Mouse (Mus musculus): ENCODE measurements at regions not wholly inside any gene's neighbourhood (a gene's known extent, or its start where the extent isn't known, plus 50 kb on each side); places are given as distances from the start of the nearest gene placed in this dataset.

DNA sequence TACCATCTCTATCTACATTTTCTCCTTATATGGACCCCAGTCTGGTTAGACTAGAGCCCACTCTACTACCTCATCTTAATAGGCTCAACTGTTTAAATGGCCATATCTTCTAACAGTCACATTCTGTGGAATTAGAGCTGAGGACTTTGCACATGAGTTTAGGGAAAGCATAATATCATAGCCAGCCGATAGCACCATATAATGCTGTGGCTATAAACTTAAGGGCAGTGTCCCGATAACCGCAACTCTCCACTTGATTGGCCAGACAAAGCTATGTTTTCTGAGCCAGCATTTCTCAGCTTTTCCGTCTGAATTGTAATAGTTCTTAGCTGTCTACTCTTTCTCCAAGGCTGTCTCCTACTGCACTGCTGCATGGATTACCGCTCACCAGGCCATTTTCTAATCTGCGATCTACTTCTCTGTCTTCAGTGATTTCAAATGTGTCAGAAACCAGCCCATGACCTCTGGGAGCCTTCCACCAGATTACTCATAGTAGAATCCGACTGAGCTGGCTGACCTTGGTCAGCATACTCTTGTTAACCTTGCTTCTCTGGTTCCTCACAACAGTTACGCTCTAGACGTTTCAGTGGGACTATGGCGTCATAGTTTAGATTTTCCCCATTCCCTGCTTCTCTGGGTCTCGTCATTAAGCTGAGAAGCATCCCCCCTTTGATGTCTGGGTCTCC, 152.8 kb downstream of the Klf5 start:
- no peak for DNase-seq (ENCODE audit: low spot score, missing footprints)
- no peak for ATAC-seq (ENCODE audit: low FRiP score)
- Histone ChIP-seq H3K4me1 (ENCODE audit: control insufficient read depth, insufficient read depth, low read length) (no peaks in the 10 kb centered on the region), H3K27me3 (ENCODE audit: control insufficient read depth, insufficient read depth, low read length) (no peaks in the 10 kb centered on the region), H3K36me3 (ENCODE audit: control insufficient read depth, insufficient read depth, low read length) (no peaks in the 10 kb centered on the region), H3K4me3 (ENCODE audit: low read depth, low read length) (no peak overlapping the region), H3K9ac (ENCODE audit: low read length) (no peak overlapping the region), H3K9me3 (ENCODE audit: control insufficient read depth, low read length) (no peaks in the 10 kb centered on the region), H3K4me2 (no peak overlapping the region), H3K27ac (ENCODE audit: low read depth, low read length) (no peak overlapping the region)
- WGBS = 90% methylated on average over 11 of the region's 11 CpGs

DNA sequence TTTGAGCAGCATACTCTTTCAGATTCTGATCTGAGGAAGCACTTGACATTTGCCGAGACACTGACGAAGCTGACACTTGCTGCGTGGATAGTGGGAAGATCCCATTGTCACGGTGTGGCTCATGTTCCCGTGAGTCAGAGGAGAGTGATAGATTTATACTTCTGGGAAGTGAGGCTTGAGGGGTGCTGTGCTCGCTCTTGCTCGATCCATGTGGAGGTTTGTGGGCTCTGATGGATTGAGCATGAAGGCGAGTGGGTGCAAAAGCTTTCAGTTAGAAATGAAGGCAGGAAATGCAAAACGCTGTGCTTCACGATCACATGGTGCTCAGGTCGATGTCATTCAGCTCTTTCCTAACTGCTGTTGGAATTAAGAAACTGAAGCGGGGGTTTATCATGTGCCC, 155.4 kb downstream of the Klf5 start:
- Histone ChIP-seq H3K4me1 (ENCODE audit: control insufficient read depth, insufficient read depth, low read length) (no peaks in the 10 kb centered on the region), H3K9me3 (ENCODE audit: control insufficient read depth, low read length) (no peaks in the 10 kb centered on the region), H3K9ac (ENCODE audit: low read length) (no peak overlapping the region), H3K36me3 (ENCODE audit: control insufficient read depth, insufficient read depth, low read length) (no peaks in the 10 kb centered on the region), H3K27me3 (ENCODE audit: control insufficient read depth, insufficient read depth, low read length) (no peaks in the 10 kb centered on the region), H3K27ac (ENCODE audit: low read depth, low read length) (no peak overlapping the region), H3K4me2 (no peak overlapping the region), H3K4me3 (ENCODE audit: low read depth, low read length) (no peak overlapping the region)
- ATAC-seq (ENCODE audit: low FRiP score) (no peak), DNase-seq (ENCODE audit: low spot score, missing footprints) (no peak)
- WGBS = 87% methylated on average over 12 of the region's 12 CpGs

DNA sequence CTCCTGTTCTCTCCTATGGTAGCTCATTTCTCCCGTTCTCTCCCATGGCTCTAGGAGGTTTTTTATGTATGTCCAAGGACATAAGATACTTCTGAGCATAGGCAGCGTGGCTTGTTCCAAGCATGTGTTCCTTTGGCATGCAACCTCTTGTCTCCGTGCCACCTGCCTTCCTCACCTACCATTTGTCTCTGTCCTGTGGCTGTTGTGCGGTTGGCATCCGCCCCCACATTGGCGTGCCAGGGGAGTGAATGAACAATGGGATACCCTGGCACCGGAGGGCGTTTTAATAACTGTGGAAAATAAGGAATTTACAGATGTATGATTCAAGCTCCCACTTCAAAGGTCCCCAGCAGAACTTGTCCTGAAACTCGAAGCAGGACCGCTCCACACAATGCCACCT, 158.1 kb downstream of the Klf5 start:
- DNase-seq (ENCODE audit: low spot score, missing footprints) (no peak), ATAC-seq (ENCODE audit: low FRiP score) (no peak)
- WGBS = 95% methylated on average over 10 of the region's 10 CpGs
- Histone ChIP-seq H3K9ac (ENCODE audit: low read length) (no peak overlapping the region), H3K4me3 (ENCODE audit: low read depth, low read length) (no peak overlapping the region), H3K27ac (ENCODE audit: low read depth, low read length) (no peak overlapping the region), H3K4me1 (ENCODE audit: control insufficient read depth, insufficient read depth, low read length) (no peaks in the 10 kb centered on the region), H3K9me3 (ENCODE audit: control insufficient read depth, low read length) (no peaks in the 10 kb centered on the region), H3K36me3 (ENCODE audit: control insufficient read depth, insufficient read depth, low read length) (no peaks in the 10 kb centered on the region), H3K27me3 (ENCODE audit: control insufficient read depth, insufficient read depth, low read length) (no peaks in the 10 kb centered on the region), H3K4me2 (no peak overlapping the region)

DNA sequence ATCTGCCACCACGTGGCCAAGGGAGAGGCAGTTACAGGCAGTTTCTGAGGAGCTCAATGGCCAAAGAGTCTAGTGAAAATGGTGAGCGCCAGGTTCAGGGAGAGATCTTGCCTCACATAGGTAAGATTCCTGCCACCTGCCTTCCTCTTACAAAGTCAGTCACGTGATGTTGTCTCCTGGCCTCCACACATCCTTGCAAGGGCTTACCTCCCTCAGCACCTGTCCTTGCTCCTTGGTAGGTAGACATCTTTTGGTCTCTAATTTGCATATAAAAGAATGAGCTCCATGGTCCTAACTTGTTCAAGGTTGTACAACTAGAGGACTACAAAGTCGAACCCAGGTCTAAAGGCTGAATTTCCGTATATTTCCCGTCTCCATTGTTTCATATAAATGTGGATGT, 159.1 kb downstream of the Klf5 start:
- no peak for DNase-seq (ENCODE audit: low spot score, missing footprints)
- WGBS = 85% methylated on average over 6 of the region's 6 CpGs
- no peak for ATAC-seq (ENCODE audit: low FRiP score)
- H3K9me3 ChIP-seq (ENCODE audit: control insufficient read depth, low read length) = no peaks in the 10 kb centered on the region
- H3K4me3 ChIP-seq (ENCODE audit: low read depth, low read length) = no peak overlapping the region
- H3K4me1 ChIP-seq (ENCODE audit: control insufficient read depth, insufficient read depth, low read length) = no peaks in the 10 kb centered on the region
- no peak overlapping the region for H3K27ac ChIP-seq (ENCODE audit: low read depth, low read length)
- H3K9ac ChIP-seq (ENCODE audit: low read length) = no peak overlapping the region
- H3K27me3 ChIP-seq (ENCODE audit: control insufficient read depth, insufficient read depth, low read length) = no peaks in the 10 kb centered on the region
- H3K4me2 ChIP-seq = no peak overlapping the region
- no peaks in the 10 kb centered on the region for H3K36me3 ChIP-seq (ENCODE audit: control insufficient read depth, insufficient read depth, low read length)

DNA sequence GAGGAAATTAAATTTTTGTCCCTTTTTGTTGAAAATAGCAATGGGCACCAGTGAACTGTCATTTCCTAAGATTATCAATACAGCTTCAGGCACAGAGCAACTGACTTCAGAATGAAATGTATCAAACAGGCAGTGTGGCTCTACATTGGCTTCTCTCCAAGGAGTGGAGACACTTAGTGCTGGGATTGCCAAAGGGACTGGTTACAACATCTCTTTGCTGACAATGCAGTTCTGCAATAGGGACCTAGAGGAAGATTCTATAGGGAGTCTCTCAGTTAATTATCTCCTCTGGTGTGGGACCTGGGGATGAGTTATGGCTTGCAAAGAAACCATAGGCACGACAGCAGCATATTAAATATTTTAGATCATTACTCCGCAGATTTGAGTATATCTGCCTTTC, 173.6 kb downstream of the Klf5 start:
- no peak for ATAC-seq (ENCODE audit: low FRiP score)
- Histone ChIP-seq H3K36me3 (ENCODE audit: control insufficient read depth, insufficient read depth, low read length) (no peaks in the 10 kb centered on the region), H3K9ac (ENCODE audit: low read length) (no peak overlapping the region), H3K9me3 (ENCODE audit: control insufficient read depth, low read length) (no peaks in the 10 kb centered on the region), H3K27me3 (ENCODE audit: control insufficient read depth, insufficient read depth, low read length) (no peaks in the 10 kb centered on the region), H3K4me1 (ENCODE audit: control insufficient read depth, insufficient read depth, low read length) (no peaks in the 10 kb centered on the region), H3K4me3 (ENCODE audit: low read depth, low read length) (no peak overlapping the region), H3K27ac (ENCODE audit: low read depth, low read length) (no peak overlapping the region), H3K4me2 (no peak overlapping the region)
- 92% methylated on average over 2 of the region's 2 CpGs for WGBS
- DNase-seq (ENCODE audit: low spot score, missing footprints) = no peak

DNA sequence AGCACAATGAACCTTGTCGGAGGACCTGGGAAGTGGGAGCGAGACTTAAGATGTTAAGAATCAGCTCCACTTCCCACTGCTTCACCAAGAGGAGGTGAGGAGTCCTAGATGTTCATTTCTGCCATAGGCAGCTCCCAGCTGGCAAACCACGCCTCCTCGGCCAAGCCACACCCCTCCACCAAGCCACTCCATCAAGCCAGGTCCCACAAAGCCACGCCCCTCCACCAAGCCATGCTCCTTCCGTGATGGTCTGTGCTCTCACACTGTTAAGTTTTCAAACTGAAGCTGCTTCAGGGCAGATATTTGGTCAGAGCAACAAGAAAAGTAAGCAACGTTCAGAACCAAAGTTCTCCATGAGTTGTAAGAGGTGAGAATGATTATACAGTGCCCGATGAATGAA, 176.8 kb downstream of the Klf5 start:
- Histone ChIP-seq H3K27me3 (ENCODE audit: control insufficient read depth, insufficient read depth, low read length) (no peaks in the 10 kb centered on the region), H3K4me1 (ENCODE audit: control insufficient read depth, insufficient read depth, low read length) (no peaks in the 10 kb centered on the region), H3K4me2 (no peak overlapping the region), H3K9me3 (ENCODE audit: control insufficient read depth, low read length) (no peaks in the 10 kb centered on the region), H3K27ac (ENCODE audit: low read depth, low read length) (no peak overlapping the region), H3K36me3 (ENCODE audit: control insufficient read depth, insufficient read depth, low read length) (no peaks in the 10 kb centered on the region), H3K9ac (ENCODE audit: low read length) (no peak overlapping the region), H3K4me3 (ENCODE audit: low read depth, low read length) (no peak overlapping the region)
- DNase-seq (ENCODE audit: low spot score, missing footprints) = no peak
- ATAC-seq (ENCODE audit: low FRiP score) = no peak
- WGBS = 62% methylated on average over 8 of the region's 8 CpGs

DNA sequence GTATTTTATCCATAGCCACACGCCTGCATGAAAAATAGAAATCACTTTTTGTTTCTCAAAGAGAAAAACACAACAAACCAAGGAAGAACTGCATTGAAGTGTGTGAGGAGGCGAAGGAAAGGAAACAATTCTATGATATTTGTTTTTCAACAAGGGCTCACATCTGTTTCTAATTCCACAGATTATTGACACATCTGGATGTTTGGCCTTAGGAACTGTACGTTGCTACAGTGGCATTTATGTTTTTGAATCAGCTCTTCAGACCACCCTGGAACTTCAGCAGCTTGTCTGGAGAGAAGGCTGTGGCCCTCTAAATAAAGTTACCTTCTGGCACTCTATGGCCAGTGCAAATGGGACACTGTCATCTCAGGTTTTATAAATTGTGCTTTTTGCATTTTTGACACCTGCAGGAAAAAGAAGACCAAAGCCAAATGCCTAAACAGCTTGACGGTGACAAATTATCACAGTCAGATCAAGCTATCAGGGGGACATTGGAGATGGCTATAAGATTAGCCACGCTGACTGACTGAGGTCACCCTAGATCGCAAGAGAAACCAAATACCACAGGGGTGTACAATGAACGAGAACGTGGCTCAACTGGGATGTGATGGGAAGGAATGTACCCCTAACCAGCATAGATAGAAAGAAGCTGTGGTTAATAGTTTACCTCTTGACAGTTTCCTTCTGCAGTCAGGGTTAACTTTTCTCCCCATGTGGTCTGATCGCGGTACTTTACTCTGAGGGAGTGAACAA, 182.0 kb downstream of the Klf5 start:
- Histone ChIP-seq H3K27ac (ENCODE audit: low read depth, low read length) (no peak overlapping the region), H3K4me2 (no peak overlapping the region), H3K4me1 (ENCODE audit: control insufficient read depth, insufficient read depth, low read length) (no peaks in the 10 kb centered on the region), H3K36me3 (ENCODE audit: control insufficient read depth, insufficient read depth, low read length) (no peaks in the 10 kb centered on the region), H3K4me3 (ENCODE audit: low read depth, low read length) (no peak overlapping the region), H3K9ac (ENCODE audit: low read length) (no peak overlapping the region), H3K9me3 (ENCODE audit: control insufficient read depth, low read length) (no peaks in the 10 kb centered on the region), H3K27me3 (ENCODE audit: control insufficient read depth, insufficient read depth, low read length) (no peaks in the 10 kb centered on the region)
- DNase-seq (ENCODE audit: low spot score, missing footprints) (no peak), ATAC-seq (ENCODE audit: low FRiP score) (no peak)
- 69% methylated on average over 10 of the region's 10 CpGs for WGBS

DNA sequence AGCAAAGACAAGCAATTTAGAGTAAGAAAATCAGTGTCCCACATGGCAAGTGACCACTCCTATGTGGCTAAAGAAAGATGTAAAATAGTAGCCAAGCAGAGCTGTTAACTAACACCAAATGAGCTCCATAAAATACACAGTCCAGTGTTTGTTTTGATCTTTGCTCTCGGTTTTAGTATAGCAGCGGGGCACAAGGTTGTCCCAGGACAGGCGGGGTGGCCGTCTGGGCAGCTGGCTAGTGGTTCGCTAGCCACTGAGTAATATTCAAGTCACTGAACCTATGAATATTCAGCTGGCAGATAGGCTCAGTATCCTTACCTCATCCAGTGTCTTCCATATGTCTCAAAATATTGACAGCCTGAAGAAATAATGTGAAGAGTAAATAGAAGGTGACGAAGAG, 189.5 kb downstream of the Klf5 start:
- 68% methylated on average over 6 of the region's 6 CpGs for WGBS
- H3K4me2 ChIP-seq = no peak overlapping the region
- DNase-seq (ENCODE audit: low spot score, missing footprints) (no peak), ATAC-seq (ENCODE audit: low FRiP score) (peak; percentile 48; the same call in 1 of the 2 replicates)
- no peaks in the 10 kb centered on the region for H3K4me1 ChIP-seq (ENCODE audit: control insufficient read depth, insufficient read depth, low read length)
- H3K4me3 ChIP-seq (ENCODE audit: low read depth, low read length) = no peak overlapping the region
- H3K9me3 ChIP-seq (ENCODE audit: control insufficient read depth, low read length) = no peaks in the 10 kb centered on the region
- no peaks in the 10 kb centered on the region for H3K27me3 ChIP-seq (ENCODE audit: control insufficient read depth, insufficient read depth, low read length)
- no peaks in the 10 kb centered on the region for H3K36me3 ChIP-seq (ENCODE audit: control insufficient read depth, insufficient read depth, low read length)
- no peak overlapping the region for H3K9ac ChIP-seq (ENCODE audit: low read length)
- no peak overlapping the region for H3K27ac ChIP-seq (ENCODE audit: low read depth, low read length)

DNA sequence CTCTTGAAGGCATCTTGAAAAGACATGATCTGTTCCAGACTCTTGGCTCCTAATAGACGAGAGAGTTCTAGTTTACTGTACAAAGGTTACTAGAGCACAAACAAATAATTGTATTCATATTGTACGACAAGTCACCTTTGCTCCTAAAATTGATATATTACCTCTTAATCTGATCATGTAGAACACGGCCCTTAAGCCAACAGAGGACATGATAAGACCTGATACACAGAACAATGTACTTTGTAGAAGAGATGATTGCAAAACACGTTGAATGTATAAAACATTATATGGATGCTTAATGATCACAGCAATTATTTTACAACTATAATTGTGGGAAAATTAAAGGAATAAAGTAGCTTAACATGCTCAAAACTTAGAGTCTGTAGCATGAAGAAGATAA, 194.7 kb downstream of the Klf5 start:
- Histone ChIP-seq H3K9me3 (ENCODE audit: control insufficient read depth, low read length) (no peaks in the 10 kb centered on the region), H3K27ac (ENCODE audit: low read depth, low read length) (no peak overlapping the region), H3K27me3 (ENCODE audit: control insufficient read depth, insufficient read depth, low read length) (no peaks in the 10 kb centered on the region), H3K4me2 (no peak overlapping the region), H3K36me3 (ENCODE audit: control insufficient read depth, insufficient read depth, low read length) (no peaks in the 10 kb centered on the region), H3K4me3 (ENCODE audit: low read depth, low read length) (no peak overlapping the region), H3K4me1 (ENCODE audit: control insufficient read depth, insufficient read depth, low read length) (no peaks in the 10 kb centered on the region), H3K9ac (ENCODE audit: low read length) (no peak overlapping the region)
- ATAC-seq (ENCODE audit: low FRiP score) (no peak), DNase-seq (ENCODE audit: low spot score, missing footprints) (no peak)
- 95% methylated on average over 4 of the region's 4 CpGs for WGBS

Measured in midbrain, embryonic 11.5 days (tissue).